Mouse (Mus musculus): ENCODE measurements around the gene Shisa3. TPM values are rescaled to one million over a fixed set of nuclear protein-coding genes. Genes with fewer than 3 reads are reported as not detected.
A peak's percentile ranks its signal among the peaks of the same experiment; 100 is the strongest.

The Shisa3 gene
- polyA plus RNA-seq, 1 experiment from 2014 or later: 6.6 TPM

- no peak overlapping the region for H3K4me3 ChIP-seq (ENCODE audit: low read depth, low read length)
Measured at GRCm38 (mm10) chr5:67643537-67644255, 36.0 kb downstream of the Shisa3 start.

GRCm38 (mm10) chr5:67646756-67647529 lies 39.3 kb downstream of the Shisa3 start:
- 89% methylated on average over 20 of the region's 20 CpGs for WGBS
- no peak for ATAC-seq
- Histone ChIP-seq H3K9ac (ENCODE audit: low read depth, low read length) (no peak overlapping the region), H3K4me1 (replicated peaks; ENCODE audit: control insufficient read depth, insufficient read depth, low read length) (no peaks in the 10 kb centered on the region), H3K27ac (ENCODE audit: low read depth, low read length) (no peak overlapping the region), H3K27me3 (replicated peaks; ENCODE audit: control insufficient read depth, insufficient read depth, low read length) (no peaks in the 10 kb centered on the region), H3K4me3 (ENCODE audit: low read depth, low read length) (no peak overlapping the region), H3K9me3 (ENCODE audit: control insufficient read depth) (no peaks in the 10 kb centered on the region), H3K4me2 (replicated peaks; ENCODE audit: low read depth) (no peak overlapping the region), H3K36me3 (ENCODE audit: control insufficient read depth, insufficient read depth) (peaks cover 39% of the 10 kb centered on the region)
- no peak for TF ChIP-seq CTCF (IDR thresholded peaks at IDR 0.05; ENCODE audit: low read depth)

More at GRCm38 (mm10) chr5:67643537-67644255, 36.0 kb downstream of the Shisa3 start:
- Histone ChIP-seq H3K9me3 (ENCODE audit: control insufficient read depth) (no peaks in the 10 kb centered on the region), H3K9ac (ENCODE audit: low read depth, low read length) (no peak overlapping the region), H3K4me2 (replicated peaks; ENCODE audit: low read depth) (no peak overlapping the region), H3K4me1 (replicated peaks; ENCODE audit: control insufficient read depth, insufficient read depth, low read length) (no peaks in the 10 kb centered on the region), H3K36me3 (ENCODE audit: control insufficient read depth, insufficient read depth) (peaks cover 32% of the 10 kb centered on the region), H3K27me3 (replicated peaks; ENCODE audit: control insufficient read depth, insufficient read depth, low read length) (no peaks in the 10 kb centered on the region), H3K27ac (ENCODE audit: low read depth, low read length) (no peak overlapping the region)
- TF ChIP-seq CTCF (IDR thresholded peaks at IDR 0.05; ENCODE audit: low read depth): no peak
- no peak for ATAC-seq
- 86% methylated on average over 5 of the region's 5 CpGs for WGBS

GRCm38 (mm10) chr5:67647568-67647967 lies 39.9 kb downstream of the Shisa3 start:
- H3K4me2 ChIP-seq (replicated peaks; ENCODE audit: low read depth): no peak overlapping the region
- H3K27me3 ChIP-seq (replicated peaks; ENCODE audit: control insufficient read depth, insufficient read depth, low read length): no peaks in the 10 kb centered on the region
- peaks cover 41% of the 10 kb centered on the region for H3K36me3 ChIP-seq (ENCODE audit: control insufficient read depth, insufficient read depth)
- H3K4me3 ChIP-seq (ENCODE audit: low read depth, low read length): no peak overlapping the region
- TF ChIP-seq CTCF (IDR thresholded peaks at IDR 0.05; ENCODE audit: low read depth): peak; percentile 55
- ATAC-seq: no peak
- no peaks in the 10 kb centered on the region for H3K9me3 ChIP-seq (ENCODE audit: control insufficient read depth)
- no peak overlapping the region for H3K9ac ChIP-seq (ENCODE audit: low read depth, low read length)
- no peaks in the 10 kb centered on the region for H3K4me1 ChIP-seq (replicated peaks; ENCODE audit: control insufficient read depth, insufficient read depth, low read length)
- H3K27ac ChIP-seq (ENCODE audit: low read depth, low read length): no peak overlapping the region
- WGBS: 85% methylated on average over 21 of the region's 21 CpGs

GRCm38 (mm10) chr5:67649156-67649555 lies 41.5 kb downstream of the Shisa3 start:
- Histone ChIP-seq H3K27me3 (replicated peaks; ENCODE audit: control insufficient read depth, insufficient read depth, low read length) (no peaks in the 10 kb centered on the region), H3K27ac (ENCODE audit: low read depth, low read length) (no peak overlapping the region), H3K4me1 (replicated peaks; ENCODE audit: control insufficient read depth, insufficient read depth, low read length) (no peaks in the 10 kb centered on the region), H3K9ac (ENCODE audit: low read depth, low read length) (no peak overlapping the region), H3K4me3 (ENCODE audit: low read depth, low read length) (no peak overlapping the region), H3K9me3 (ENCODE audit: control insufficient read depth) (no peaks in the 10 kb centered on the region), H3K36me3 (ENCODE audit: control insufficient read depth, insufficient read depth) (peaks cover 41% of the 10 kb centered on the region), H3K4me2 (replicated peaks; ENCODE audit: low read depth) (no peak overlapping the region)
- ATAC-seq: no peak
- 72% methylated on average over 4 of the region's 4 CpGs for WGBS
- no peak for TF ChIP-seq CTCF (IDR thresholded peaks at IDR 0.05; ENCODE audit: low read depth)

GRCm38 (mm10) chr5:67650021-67650420 lies 42.3 kb downstream of the Shisa3 start:
- no peak for ATAC-seq
- 93% methylated on average over 5 of the region's 5 CpGs for whole genome bisulfite sequencing
- TF ChIP-seq CTCF (IDR thresholded peaks at IDR 0.05; ENCODE audit: low read depth): no peak

GRCm38 (mm10) chr5:67652468-67652867 lies 44.8 kb downstream of the Shisa3 start:
- Histone ChIP-seq H3K27me3 (replicated peaks; ENCODE audit: control insufficient read depth, insufficient read depth, low read length) (no peaks in the 10 kb centered on the region), H3K36me3 (ENCODE audit: control insufficient read depth, insufficient read depth) (peaks cover 28% of the 10 kb centered on the region), H3K9ac (ENCODE audit: low read depth, low read length) (no peak overlapping the region), H3K9me3 (ENCODE audit: control insufficient read depth) (no peaks in the 10 kb centered on the region), H3K4me2 (replicated peaks; ENCODE audit: low read depth) (no peak overlapping the region), H3K4me3 (ENCODE audit: low read depth, low read length) (no peak overlapping the region), H3K27ac (ENCODE audit: low read depth, low read length) (no peak overlapping the region), H3K4me1 (replicated peaks; ENCODE audit: control insufficient read depth, insufficient read depth, low read length) (no peaks in the 10 kb centered on the region)
- ATAC-seq: no peak
- no peak for TF ChIP-seq CTCF (IDR thresholded peaks at IDR 0.05; ENCODE audit: low read depth)
- WGBS: 55% methylated on average over 4 of the region's 4 CpGs

More at GRCm38 (mm10) chr5:67650021-67650420, 42.3 kb downstream of the Shisa3 start:
- Histone ChIP-seq H3K4me2 (replicated peaks; ENCODE audit: low read depth) (no peak overlapping the region), H3K4me3 (ENCODE audit: low read depth, low read length) (no peak overlapping the region), H3K36me3 (ENCODE audit: control insufficient read depth, insufficient read depth) (peaks cover 39% of the 10 kb centered on the region), H3K4me1 (replicated peaks; ENCODE audit: control insufficient read depth, insufficient read depth, low read length) (no peaks in the 10 kb centered on the region), H3K9ac (ENCODE audit: low read depth, low read length) (no peak overlapping the region), H3K27ac (ENCODE audit: low read depth, low read length) (no peak overlapping the region), H3K27me3 (replicated peaks; ENCODE audit: control insufficient read depth, insufficient read depth, low read length) (no peaks in the 10 kb centered on the region), H3K9me3 (ENCODE audit: control insufficient read depth) (no peaks in the 10 kb centered on the region)

Measured in intestine, postnatal 0 days (tissue).